Mouse (Mus musculus) midbrain, embryonic 14.5 days (tissue): ENCODE data around the gene Mrpl9. TPM values are rescaled to one million over a fixed set of nuclear protein-coding genes. Genes with fewer than 3 reads are reported as not detected.

ENCODE experiments used
- ATAC-seq: fragments of 200-750 bp; cut with Nextera tagmentation; 2 replicates; pipeline ENCODE4 v1.8.0; 2017; ENCODE audit warnings: moderate number of reproducible peaks, moderate library complexity; ENCODE audit not compliant: low FRiP score, low TSS enrichment
- DNase-seq: peaks from one replicate; pipeline ENCODE4 v3.0.0-alpha.2; 2015
- H3K27ac ChIP-seq: fragments of 300-500 bp; sonication (generic); replicated peaks from 2 replicates; pipeline ENCODE4 v1.5.1; 2014; ENCODE audit warnings: mild to moderate bottlenecking, low read depth, low read length, moderate library complexity
- H3K27me3 ChIP-seq: fragments of 300-500 bp; sonication (generic); 2 replicates; pipeline ENCODE4 v1.6.1; 2014; ENCODE audit warnings: low read length, control low read depth, mixed read lengths; ENCODE audit not compliant: control insufficient read depth, insufficient read depth
- H3K36me3 ChIP-seq: fragments of 300-500 bp; sonication (generic); 2 replicates; pipeline ENCODE4 v1.6.1; 2014; ENCODE audit warnings: low read length, control low read depth; ENCODE audit not compliant: control insufficient read depth, insufficient read depth
- H3K4me1 ChIP-seq: fragments of 300-500 bp; sonication (generic); 2 replicates; pipeline ENCODE4 v1.6.1; 2014; ENCODE audit warnings: mild to moderate bottlenecking, antibody characterized with exemption, low read length, control low read depth; ENCODE audit not compliant: control insufficient read depth, insufficient read depth
- H3K4me2 ChIP-seq: fragments of 300-500 bp; sonication (generic); 2 replicates; pipeline ENCODE4 v1.6.1; 2014; ENCODE audit warnings: mild to moderate bottlenecking, low read length, moderate library complexity
- H3K4me3 ChIP-seq: fragments of 300-500 bp; sonication (generic); replicated peaks from 2 replicates; pipeline ENCODE4 v1.5.1; 2014; ENCODE audit warnings: low read depth, low read length
- H3K9ac ChIP-seq: fragments of 300-500 bp; sonication (generic); replicated peaks from 2 replicates; pipeline ENCODE4 v1.6.1; 2014; ENCODE audit warnings: mild to moderate bottlenecking, low read length, moderate library complexity
- H3K9me3 ChIP-seq: fragments of 300-500 bp; sonication (generic); 2 replicates; pipeline ENCODE4 v1.6.1; 2016; ENCODE audit warnings: low read length, control low read depth, mixed read lengths; ENCODE audit not compliant: control insufficient read depth
- WGBS: fragments of 180-500 bp; shearing (Covaris S2); extraction: QIAGEN DNeasy Blood & Tissue Kit; methylation state at CpG from one replicate; pipeline ENCODE4 v1.1.7; 2014; 5-methylcytosine and 5-hydroxymethylcytosine counted together
- polyA plus RNA-seq: library from polyadenylated mRNA; unstranded; fragments of >200 nt; fragmentation: Nextera tagmentation; extraction: Ambion mirVana; gene quantifications from 2 replicates; pipeline ENCODE4 v1.2.1, GENCODE M21; 2014

Gene Mrpl9
- polyA plus RNA-seq, 1 experiment from 2014 or later, result 54.1 TPM

- Histone ChIP-seq H3K4me1 (peaks cover 24% of the 10 kb centered on the region), H3K27ac (no peak overlapping the region), H3K9me3 (no peaks in the 10 kb centered on the region), H3K4me3 (no peak overlapping the region), H3K36me3 (no peaks in the 10 kb centered on the region), H3K4me2 (no peak overlapping the region), H3K27me3 (no peaks in the 10 kb centered on the region), H3K9ac (no peak overlapping the region)
- no peak for ATAC-seq
- no peak for DNase-seq
- 73% methylated on average over 5 of the region's 5 CpGs for WGBS
Observed at GRCm38 (mm10) chr3:94473567-94474232, 30.6 kb downstream of the Mrpl9 start.

GRCm38 (mm10) chr3:94476301-94477035, 33.4 kb downstream of the Mrpl9 start:
- H3K4me3 ChIP-seq, result no peak overlapping the region
- ATAC-seq (no peak), DNase-seq (no peak)
- H3K27me3 ChIP-seq, result no peaks in the 10 kb centered on the region
- no peak overlapping the region for H3K9ac ChIP-seq
- H3K9me3 ChIP-seq, result no peaks in the 10 kb centered on the region
- H3K36me3 ChIP-seq, result peaks cover 9% of the 10 kb centered on the region
- peak overlapping the region; percentile 94; the same call in 1 of the 2 replicates for H3K27ac ChIP-seq
- H3K4me1 ChIP-seq, result peaks cover 40% of the 10 kb centered on the region
- 45% methylated on average over 8 of the region's 8 CpGs for WGBS
- H3K4me2 ChIP-seq, result no peak overlapping the region; the same call in 1 of the 2 replicates

- Histone ChIP-seq H3K4me2 (peak overlapping the region; percentile 96), H3K9ac (peak overlapping the region; percentile 46), H3K9me3 (no peaks in the 10 kb centered on the region), H3K36me3 (peaks cover 19% of the 10 kb centered on the region), H3K4me3 (peak overlapping the region; percentile 73), H3K27ac (peak overlapping the region; percentile 94), H3K4me1 (peaks cover 45% of the 10 kb centered on the region), H3K27me3 (no peaks in the 10 kb centered on the region)
- ATAC-seq, result no peak; the same call in 1 of the 2 replicates
- 17% methylated on average over 4 of the region's 4 CpGs for WGBS
- peak; percentile 60 for DNase-seq
Observed at GRCm38 (mm10) chr3:94477444-94477843, 34.3 kb downstream of the Mrpl9 start.

GRCm38 (mm10) chr3:94477981-94478422, 34.9 kb downstream of the Mrpl9 start, which contains the start of gene Celf3:
TSS of gene Celf3 (plus strand) at chr3:94478295.
- H3K27ac ChIP-seq, result peak within 1 kb of the TSS; percentile 94
- WGBS, result under 1% methylated on average over 14 of the region's 14 CpGs
- H3K4me2 ChIP-seq, result peak within 1 kb of the TSS; percentile 96
- peaks cover 24% of the 10 kb centered on the region for H3K36me3 ChIP-seq
- H3K4me3 ChIP-seq, result peak within 1 kb of the TSS; percentile 73
- peak within 1 kb of the TSS; percentile 95 for H3K9ac ChIP-seq
- ATAC-seq, result peak; percentile 92
- H3K4me1 ChIP-seq, result peaks cover 45% of the 10 kb centered on the region
- peak; percentile 92 for DNase-seq
- no peaks in the 10 kb centered on the region for H3K27me3 ChIP-seq
- no peaks in the 10 kb centered on the region for H3K9me3 ChIP-seq

GRCm38 (mm10) chr3:94478591-94479169, 35.6 kb downstream of the Mrpl9 start:
- Histone ChIP-seq H3K36me3 (peaks cover 27% of the 10 kb centered on the region), H3K4me1 (peaks cover 48% of the 10 kb centered on the region), H3K9ac (peak overlapping the region; percentile 95), H3K4me3 (peak overlapping the region; percentile 73), H3K27me3 (no peaks in the 10 kb centered on the region), H3K27ac (peak overlapping the region; percentile 94), H3K9me3 (no peaks in the 10 kb centered on the region), H3K4me2 (peak overlapping the region; percentile 96)
- DNase-seq (peak; percentile 43), ATAC-seq (peak; percentile 7; the same call in 1 of the 2 replicates)
- WGBS, result 2% methylated on average over 9 of the region's 9 CpGs

GRCm38 (mm10) chr3:94479564-94479963, 36.4 kb downstream of the Mrpl9 start:
- H3K4me3 ChIP-seq, result peak overlapping the region; percentile 73
- H3K4me2 ChIP-seq, result peak overlapping the region; percentile 96
- no peaks in the 10 kb centered on the region for H3K27me3 ChIP-seq
- DNase-seq (peak; percentile 57), ATAC-seq (no peak)
- H3K9ac ChIP-seq, result peak overlapping the region; percentile 95
- H3K9me3 ChIP-seq, result no peaks in the 10 kb centered on the region
- 10% methylated on average over 11 of the region's 11 CpGs for WGBS
- H3K27ac ChIP-seq, result peak overlapping the region; percentile 94
- H3K4me1 ChIP-seq, result peaks cover 57% of the 10 kb centered on the region
- peaks cover 27% of the 10 kb centered on the region for H3K36me3 ChIP-seq

GRCm38 (mm10) chr3:94480291-94480884, 37.3 kb downstream of the Mrpl9 start, which contains the start of gene Riiad1:
TSS of gene Riiad1 (minus strand) at chr3:94480341.
- Histone ChIP-seq H3K27ac (peak within 1 kb of the TSS; percentile 94), H3K9ac (peak within 1 kb of the TSS; percentile 95), H3K4me2 (peak within 1 kb of the TSS; percentile 96), H3K27me3 (no peaks in the 10 kb centered on the region), H3K36me3 (peaks cover 34% of the 10 kb centered on the region), H3K4me3 (peak within 1 kb of the TSS; percentile 73), H3K9me3 (no peaks in the 10 kb centered on the region), H3K4me1 (peaks cover 66% of the 10 kb centered on the region)
- no peak for ATAC-seq
- no peak for DNase-seq
- 10% methylated on average over 16 of the region's 16 CpGs for WGBS

- 62% methylated on average over 4 of the region's 4 CpGs for WGBS
- peak overlapping the region; percentile 96 for H3K4me2 ChIP-seq
Observed at GRCm38 (mm10) chr3:94481429-94481828, 38.3 kb downstream of the Mrpl9 start.

More at GRCm38 (mm10) chr3:94481429-94481828, 38.3 kb downstream of the Mrpl9 start:
- Histone ChIP-seq H3K9ac (no peak overlapping the region), H3K27ac (peak overlapping the region; percentile 92), H3K9me3 (no peaks in the 10 kb centered on the region), H3K36me3 (peaks cover 44% of the 10 kb centered on the region), H3K4me1 (peaks cover 71% of the 10 kb centered on the region), H3K27me3 (no peaks in the 10 kb centered on the region), H3K4me3 (no peak overlapping the region; the same call in 1 of the 2 replicates)
- no peak for DNase-seq
- ATAC-seq, result no peak
